Mouse (Mus musculus) central nervous system, embryonic 18 days (tissue): ENCODE measurements around the gene Arhgef33. TPM values are rescaled to one million over a fixed set of nuclear protein-coding genes. Genes with fewer than 3 reads are reported as not detected.

Experiments used
- polyA plus RNA-seq: library from polyadenylated mRNA; depleted of rRNA; stranded (reverse); fragments of >200 nt; gene quantifications from 2 replicates; pipeline ENCODE4 v1.2.3, GENCODE M21; 2012; rRNA removed

Arhgef33 gene
- 1.8 and 7.4 TPM in 2 replicates for polyA plus RNA-seq

DNA sequence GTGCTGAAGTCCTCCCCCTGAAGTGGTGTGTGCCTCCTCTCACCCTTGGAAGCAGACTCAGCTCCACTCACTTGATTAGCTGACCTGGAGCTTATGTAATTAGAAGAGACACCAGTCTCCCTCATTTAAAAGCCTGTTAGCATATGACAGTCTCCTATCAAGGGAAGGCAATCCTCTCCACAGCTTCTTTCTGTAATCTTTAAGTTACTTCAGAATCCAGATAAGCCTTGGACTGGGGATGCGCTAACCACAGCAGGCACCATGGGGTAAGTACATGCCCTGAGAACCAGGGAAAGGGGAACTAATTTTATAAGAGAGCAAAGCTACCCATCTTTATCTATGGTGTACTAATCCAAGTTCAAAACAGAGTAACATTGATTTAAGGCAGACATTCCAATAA lies at the start of gene Arhgef33:
Gene Arhgef33 (plus strand): TSS at position 157 of the 400 bp plus-strand sequence.

DNA sequence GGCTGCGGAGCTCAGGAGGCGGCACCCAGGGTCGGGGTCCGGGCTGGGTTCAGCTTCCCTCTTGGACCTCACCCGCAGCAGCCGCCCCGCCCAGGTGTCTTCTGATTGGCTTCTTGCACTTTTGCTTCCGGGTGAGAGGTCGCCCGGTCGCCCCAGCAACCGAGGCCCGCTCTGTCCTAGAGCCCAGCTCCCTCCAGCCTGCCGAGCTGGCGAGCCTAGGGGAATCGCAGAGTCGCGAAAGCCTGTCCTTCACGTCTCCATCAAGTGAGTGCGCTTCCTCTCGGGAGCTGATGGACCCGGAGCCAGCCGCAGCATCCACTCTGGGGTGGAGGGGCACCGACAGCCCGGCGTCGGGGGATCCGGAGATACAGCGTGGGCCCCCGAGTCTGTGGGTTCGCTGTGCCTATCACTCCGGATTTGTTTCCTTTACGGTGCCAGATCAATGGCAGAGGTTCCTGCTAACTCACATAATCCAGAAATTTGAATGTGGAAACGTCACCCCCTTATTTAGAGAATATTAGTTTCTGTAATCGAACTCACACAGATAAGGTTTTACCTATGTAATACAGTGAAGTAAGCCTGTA lies 17.0 kb upstream of the Arhgef33 start, which contains the start of the genes Morn2 and Dhx57:
Gene Morn2 (plus strand): TSS at position 130 of the 584 bp plus-strand sequence.
Gene Dhx57 (minus strand): TSS at position 403 of the 584 bp plus-strand sequence.

DNA sequence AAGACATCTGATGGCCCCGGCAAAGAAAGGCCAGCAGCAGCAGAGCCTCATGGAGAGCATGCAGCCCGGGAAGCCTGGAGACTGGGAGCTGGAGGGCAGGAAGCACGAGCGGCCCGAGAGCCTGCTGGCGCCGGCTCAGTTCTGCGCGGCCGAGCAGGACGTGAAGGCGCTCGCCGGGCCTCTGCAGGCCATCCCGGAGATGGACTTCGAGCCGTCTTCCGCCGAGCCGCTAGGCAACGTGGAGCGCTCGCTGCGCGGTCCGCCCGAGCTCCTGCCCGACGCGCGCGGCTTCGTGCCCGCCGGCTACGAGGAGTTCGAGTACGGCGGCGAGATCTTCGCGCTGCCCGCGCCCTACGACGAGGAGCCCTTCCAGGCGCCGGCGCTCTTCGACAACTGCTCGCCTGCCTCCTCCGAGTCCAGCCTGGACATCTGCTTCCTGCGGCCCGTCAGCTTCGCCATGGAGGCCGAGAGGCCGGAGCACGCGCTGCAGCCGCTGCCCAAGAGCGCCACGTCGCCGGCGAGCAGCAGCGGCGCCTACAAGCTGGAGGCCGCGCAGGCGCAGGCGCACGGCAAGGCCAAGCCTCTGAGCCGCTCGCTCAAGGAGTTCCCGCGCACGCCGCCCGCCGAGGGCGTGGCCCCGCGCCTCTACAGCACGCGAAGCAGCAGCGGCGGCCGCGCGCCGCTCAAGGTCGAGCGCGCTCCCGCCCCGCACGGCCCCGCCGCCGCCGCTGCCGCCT lies 66.0 kb downstream of the Arhgef33 start, which contains the start of gene Gm10190:
Gene Gm10190 (minus strand): TSS at position 553 of the 737 bp plus-strand sequence.

Other genes with a start within 250 kb of the Arhgef33 start
- 85.4 and 87.6 TPM in 2 replicates for gene Hnrnpll, start 245.1 kb upstream of the Arhgef33 start, polyA plus RNA-seq
- gene Galm, start 179.9 kb upstream of the Arhgef33 start, polyA plus RNA-seq, result 1.5 and 2.5 TPM in 2 replicates
- gene Srsf7, start 100.1 kb upstream of the Arhgef33 start, polyA plus RNA-seq, result 347 and 350 TPM in 2 replicates
- gene Ttc39d, start 99.9 kb upstream of the Arhgef33 start, polyA plus RNA-seq, result 0.08 and 0.12 TPM in 2 replicates
- gene Gemin6, start 83.0 kb upstream of the Arhgef33 start, polyA plus RNA-seq, result 12.7 and 13.9 TPM in 2 replicates
- gene Morn2, start 17.2 kb upstream of the Arhgef33 start, polyA plus RNA-seq, result 24.5 and 31.9 TPM in 2 replicates
- 86.2 and 87.3 TPM in 2 replicates for gene Dhx57, start 16.9 kb upstream of the Arhgef33 start, polyA plus RNA-seq
- 0.51 and 0.79 TPM in 2 replicates for gene Gm10190, start 66.1 kb downstream of the Arhgef33 start, polyA plus RNA-seq
- gene Sos1, start 173.0 kb downstream of the Arhgef33 start, polyA plus RNA-seq, result 16.8 and 17.1 TPM in 2 replicates